Mouse (Mus musculus) induced T-regulatory cell, adult 2 months (primary cell): ENCODE data around the gene Gm21627.
"Not testable (repeated sequence)": the region's sequence is repeated elsewhere in the genome, so short reads cannot be mapped to it uniquely, and the experiment has no call there.

ENCODE experiments used
- DNase-seq: peaks from one replicate; pipeline ENCODE4 v3.0.0-alpha.2; 2012; ENCODE audit warnings: low read depth

Gene Gm21627

DNA sequence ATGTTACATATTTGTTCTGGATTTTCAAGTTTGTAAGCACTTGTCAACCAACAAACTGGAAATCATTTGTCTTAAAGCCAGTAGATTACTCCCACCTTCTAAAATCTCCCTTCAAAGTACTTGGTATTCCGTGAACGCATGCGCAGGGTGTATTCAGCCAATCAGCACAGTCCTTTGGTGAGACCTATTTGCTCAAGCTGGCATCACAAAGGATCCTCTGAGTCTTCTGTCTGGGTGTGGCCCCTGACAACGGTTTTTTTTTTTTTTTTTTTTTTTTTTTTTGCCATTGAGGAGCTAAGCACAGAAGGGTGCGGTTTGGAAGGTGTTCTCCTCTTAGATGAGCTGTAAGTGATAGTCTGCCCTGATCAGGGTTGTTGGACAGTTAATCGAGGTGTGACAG, at the start of gene Gm21627:
Gm21627 (plus strand) TSS at position 301 of the 400 bp plus-strand sequence.
- DNase-seq: not testable (repeated sequence)
